Mouse (Mus musculus) kidney, adult 2 months (tissue): ENCODE results near the gene Srprb.

Experiments used
- CTCF ChIP-seq: fragments of 200-500 bp; conservative IDR thresholded peaks from 2 replicates; pipeline ENCODE4 v1.5.1; 2011; ENCODE audit warnings: low read depth, mild to moderate bottlenecking, control low read depth, low read length, moderate library complexity, mixed read lengths; ENCODE audit not compliant: insufficient read depth, insufficient read length
- POLR2A ChIP-seq: fragments of 200-500 bp; IDR thresholded peaks from one replicate; pipeline ENCODE4 v1.6.1; 2011; ENCODE audit warnings: low read depth, low read length, control low read depth

DNA sequence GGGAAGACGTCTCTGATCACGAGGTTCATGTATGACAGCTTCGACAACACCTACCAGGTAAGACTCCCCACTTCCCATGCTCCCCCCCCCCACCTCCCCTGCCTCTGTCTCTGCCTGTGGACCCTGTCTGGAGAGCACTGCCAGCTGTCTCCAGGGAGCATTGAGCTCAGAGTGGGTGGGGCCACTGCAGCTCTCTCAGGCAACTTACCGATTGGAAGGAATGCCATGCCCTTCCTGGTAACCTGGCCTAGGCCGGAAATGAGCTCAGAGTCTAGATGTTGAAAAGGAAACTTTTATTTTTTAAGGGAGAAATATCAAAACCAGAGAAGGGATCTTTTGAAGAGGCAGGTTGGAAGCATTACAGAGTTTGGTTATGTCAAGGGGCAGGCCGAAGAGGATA, 61.6 kb downstream of the Srprb start:
- TF ChIP-seq CTCF: no peak
- TF ChIP-seq POLR2A: no peak
